Mouse (Mus musculus) ovary, postnatal 10 days (tissue): ENCODE results near the gene Plac9a.
"Not testable (repeated sequence)": the region's sequence is repeated elsewhere in the genome, so short reads cannot be mapped to it uniquely, and the experiment has no call there.

Experiments
- DNase-seq: peaks from one replicate; pipeline ENCODE4 v3.0.0; 2022; ENCODE audit warnings: low spot score

The Plac9a gene

GRCm38 (mm10) chr14:25903000-25903399, at the start of gene Plac9a:
TSS of gene Plac9a (minus strand) at chr14:25903100.
- not testable (repeated sequence) for DNase-seq

- not testable (repeated sequence) for DNase-seq
These were observed 35.1 kb upstream of the Plac9a start, which contains the start of gene Cphx1 for GRCm38 (mm10) chr14:25938004-25938403. TSS of gene Cphx1 (plus strand) at chr14:25938304.

GRCm38 (mm10) chr14:25936867-25937630, 34.1 kb upstream of the Plac9a start:
- not testable (repeated sequence) for DNase-seq

- DNase-seq, result not testable (repeated sequence)
These were observed 24.6 kb upstream of the Plac9a start, which contains the start of gene Tmem254a for GRCm38 (mm10) chr14:25927562-25927881. TSS of gene Tmem254a (minus strand) at chr14:25927672.

GRCm38 (mm10) chr14:25926814-25927561, 24.1 kb upstream of the Plac9a start:
- not testable (repeated sequence) for DNase-seq

- DNase-seq, result not testable (repeated sequence)
These were observed 15.7 kb upstream of the Plac9a start for GRCm38 (mm10) chr14:25918427-25919170.

GRCm38 (mm10) chr14:25908976-25909375, 6.1 kb upstream of the Plac9a start:
- not testable (repeated sequence) for DNase-seq

GRCm38 (mm10) chr14:25907272-25907671, 4.4 kb upstream of the Plac9a start:
- DNase-seq, result not testable (repeated sequence)

GRCm38 (mm10) chr14:25905243-25905642, 2.3 kb upstream of the Plac9a start:
- not testable (repeated sequence) for DNase-seq

GRCm38 (mm10) chr14:25895686-25896085, 7.2 kb downstream of the Plac9a start:
- not testable (repeated sequence) for DNase-seq

- not testable (repeated sequence) for DNase-seq
These were observed 8.3 kb downstream of the Plac9a start for GRCm38 (mm10) chr14:25894566-25894965.

GRCm38 (mm10) chr14:25885886-25886285, 17.0 kb downstream of the Plac9a start:
- not testable (repeated sequence) for DNase-seq

- not testable (repeated sequence) for DNase-seq
These were observed 21.1 kb downstream of the Plac9a start for GRCm38 (mm10) chr14:25881769-25882168.

GRCm38 (mm10) chr14:25876640-25877039, 26.3 kb downstream of the Plac9a start:
- not testable (repeated sequence) for DNase-seq

GRCm38 (mm10) chr14:25872461-25873415, 30.2 kb downstream of the Plac9a start:
- no peak for DNase-seq

- DNase-seq, result no peak
These were observed 33.6 kb downstream of the Plac9a start for GRCm38 (mm10) chr14:25869135-25869878.

- DNase-seq, result no peak
These were observed 34.2 kb downstream of the Plac9a start for GRCm38 (mm10) chr14:25868706-25869105.

- DNase-seq, result no peak
These were observed 35.1 kb downstream of the Plac9a start for GRCm38 (mm10) chr14:25867834-25868233.

- no peak for DNase-seq
These were observed 36.1 kb downstream of the Plac9a start for GRCm38 (mm10) chr14:25866832-25867231.

GRCm38 (mm10) chr14:25866384-25866783, 36.5 kb downstream of the Plac9a start:
- no peak for DNase-seq
